Mouse (Mus musculus) lung, adult 2 months (tissue): Measurements from ENCODE around the gene Ccdc175.

Experiments used
- CTCF ChIP-seq: fragments of 200-500 bp; IDR thresholded peaks from 2 replicates; pipeline ENCODE4 v1.5.1; 2011; ENCODE audit warnings: mild to moderate bottlenecking, low read length, control low read depth; ENCODE audit not compliant: insufficient read depth
- POLR2A ChIP-seq: fragments of 200-500 bp; IDR thresholded peaks from 2 replicates; pipeline ENCODE4 v1.6.1; 2011; ENCODE audit warnings: low read depth, mild to moderate bottlenecking, control low read depth, low read length, borderline replicate concordance; ENCODE audit errors: extremely low read depth

- TF ChIP-seq CTCF (no peak), POLR2A (no peak)
Observed at GRCm38 (mm10) chr12:72197434-72197833, 12.6 kb upstream of the Ccdc175 start.
